Mouse (Mus musculus) embryo, embryonic 10 days (tissue): ENCODE results near the gene Scgb1b27.
A peak's percentile ranks its signal among the peaks of the same experiment; 100 is the strongest.
"Not testable (repeated sequence)": the region's sequence is repeated elsewhere in the genome, so short reads cannot be mapped to it uniquely, and the experiment has no call there.

ENCODE experiments used
- DNase-seq: peaks from one replicate; pipeline ENCODE4 v3.0.0-alpha.2; 2015; ENCODE audit warnings: low spot score

Scgb1b27 gene

DNA sequence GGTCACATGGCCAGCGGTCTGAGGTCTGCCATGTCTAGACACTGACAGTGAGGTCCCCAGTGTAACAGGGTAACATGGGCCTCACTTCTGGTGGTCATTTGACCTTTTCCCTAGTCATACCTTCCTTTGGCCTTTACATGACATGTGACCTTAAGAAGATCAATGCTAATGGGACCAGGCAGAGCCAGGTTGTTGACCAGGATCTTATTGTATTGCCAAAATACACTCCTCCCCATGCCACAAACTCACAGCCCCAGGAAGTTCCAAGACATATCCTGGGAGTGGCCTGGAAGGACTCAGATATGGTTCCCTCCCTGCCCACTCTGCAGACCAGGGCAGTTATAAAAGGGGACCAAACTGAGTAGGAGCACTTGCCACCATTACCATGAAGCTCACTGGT lies at the start of gene Scgb1b27:
Scgb1b27 (plus strand) TSS at position 301 of the 400 bp plus-strand sequence.
- DNase-seq = not testable (repeated sequence)

GRCm38 (mm10) chr7:33982281-33982680 lies 39.0 kb upstream of the Scgb1b27 start:
- DNase-seq = peak; percentile 44

- no peak for DNase-seq
Observed at GRCm38 (mm10) chr7:34013842-34014241, 7.4 kb upstream of the Scgb1b27 start, which contains the start of gene Scgb2b27. Gene Scgb2b27 (minus strand): TSS chr7:34013942.

DNA sequence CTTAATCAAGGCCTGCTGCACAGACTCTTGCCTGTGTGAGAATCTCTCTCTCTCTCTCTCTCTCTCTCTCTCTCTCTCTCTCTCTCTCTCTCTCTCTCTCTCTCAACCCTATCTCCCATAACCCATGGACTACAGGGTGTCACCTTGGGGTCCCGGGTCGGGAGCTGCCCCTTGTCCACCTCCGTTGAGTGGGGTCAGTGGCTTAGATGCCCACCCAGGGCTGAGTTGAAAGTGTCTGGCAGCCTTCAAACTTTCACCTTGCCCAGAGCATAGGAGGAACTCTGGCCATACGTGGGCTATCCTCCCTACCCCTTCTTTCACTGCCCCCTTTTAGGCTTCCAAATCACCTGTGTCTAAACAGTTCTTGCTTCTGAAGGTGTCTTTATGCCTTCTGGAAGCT lies 4.4 kb downstream of the Scgb1b27 start:
- DNase-seq = no peak

- not testable (repeated sequence) for DNase-seq
Observed at GRCm38 (mm10) chr7:34027202-34027601, 5.9 kb downstream of the Scgb1b27 start.

DNA sequence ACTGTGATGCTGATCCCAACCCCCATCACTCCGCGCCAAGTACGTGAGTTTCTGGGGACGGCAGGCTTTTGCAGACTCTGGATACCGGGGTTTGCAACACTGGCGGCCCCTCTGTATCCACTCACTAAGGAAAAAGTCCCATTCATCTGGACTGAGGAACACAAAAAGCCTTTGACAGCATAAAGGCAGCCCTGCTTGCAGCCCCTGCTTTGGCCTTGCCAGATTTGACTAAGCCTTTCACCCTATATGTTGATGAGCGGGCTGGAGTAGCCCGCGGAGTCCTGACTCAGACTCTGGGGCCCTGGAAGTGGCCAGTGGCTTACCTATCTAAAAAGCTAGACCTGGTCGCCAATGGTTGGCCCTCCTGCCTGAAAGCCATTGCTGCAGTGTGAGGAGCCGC lies 8.7 kb downstream of the Scgb1b27 start:
- no peak for DNase-seq

DNA sequence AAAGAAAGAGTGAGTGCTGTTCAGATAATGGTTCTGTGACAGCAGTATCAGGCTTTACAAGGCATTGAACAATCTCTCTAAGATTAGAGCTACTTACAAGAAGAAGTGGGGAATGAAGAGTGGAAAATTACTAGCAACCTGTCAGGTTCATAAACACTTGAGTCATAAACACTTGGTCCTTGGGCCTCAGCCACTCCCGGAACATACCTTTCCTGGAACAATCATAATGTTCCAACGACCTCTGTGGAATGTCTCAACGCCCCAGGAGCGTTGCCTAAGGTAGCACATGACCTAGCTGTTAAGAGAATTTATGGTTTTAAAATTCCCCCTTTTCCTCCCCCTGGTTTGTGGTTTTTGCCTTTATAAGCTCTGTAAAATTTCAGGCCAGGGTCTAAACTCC lies 13.3 kb downstream of the Scgb1b27 start:
- DNase-seq = not testable (repeated sequence)

DNA sequence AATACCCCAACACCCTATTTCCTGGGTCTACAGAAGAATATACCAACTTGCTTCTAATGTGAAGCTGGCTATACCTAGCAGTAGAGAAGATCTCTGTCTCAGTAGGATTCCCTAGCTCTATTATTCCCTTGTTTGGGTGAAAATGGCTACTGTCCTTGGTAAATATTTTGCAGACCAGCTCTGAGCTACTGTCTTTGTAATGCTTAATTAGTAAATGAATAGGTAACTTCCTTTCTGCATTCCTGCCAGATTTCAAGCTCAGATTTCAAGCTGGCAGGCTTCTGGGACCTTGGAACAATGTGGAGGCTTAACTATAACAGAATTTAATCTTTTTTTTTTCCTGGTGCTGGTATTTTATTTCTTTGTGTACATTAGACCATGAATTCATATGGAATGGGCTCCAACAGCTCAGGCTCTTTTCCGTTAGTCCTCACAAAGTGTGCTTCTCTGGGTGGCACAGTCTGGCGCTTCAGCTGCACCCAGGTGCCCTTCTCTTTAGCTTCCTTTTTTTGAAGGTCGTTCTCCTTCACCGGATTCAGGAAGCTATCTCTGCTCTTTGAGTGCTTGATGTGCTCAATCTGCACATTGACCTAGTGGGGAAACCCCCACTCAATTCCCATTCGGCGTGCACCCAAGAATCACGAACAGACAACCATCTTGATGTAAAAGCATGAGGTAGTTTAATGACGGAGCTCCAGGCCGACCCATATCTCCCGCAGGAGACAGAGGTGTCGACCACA lies 15.0 kb downstream of the Scgb1b27 start:
- DNase-seq = not testable (repeated sequence)

DNA sequence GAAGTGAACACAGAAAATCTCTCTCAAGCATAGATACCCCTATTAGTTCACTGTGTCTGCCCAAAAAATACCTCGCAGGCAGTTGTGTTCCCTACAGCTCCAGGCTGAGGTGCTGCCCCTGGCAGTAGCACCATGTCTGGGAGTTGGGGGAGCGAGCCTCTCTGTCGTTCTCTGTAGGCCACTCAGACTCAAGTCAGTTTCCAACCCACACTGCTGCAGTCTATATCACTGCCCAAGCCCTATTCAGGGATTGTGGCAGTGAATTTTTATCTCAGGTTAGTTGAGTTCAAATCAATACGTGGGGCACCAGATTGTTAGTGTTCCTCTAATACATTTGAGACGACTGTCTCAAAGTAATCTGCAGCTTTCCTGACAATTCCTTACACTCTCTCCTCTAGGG lies 46.8 kb downstream of the Scgb1b27 start:
- not testable (repeated sequence) for DNase-seq
